Mouse (Mus musculus) embryonic fibroblast, embryonic 13.5 days (primary cell): ENCODE measurements around the gene Baiap3. TPM values are rescaled to one million over a fixed set of nuclear protein-coding genes. Genes with fewer than 3 reads are reported as not detected.
A peak's percentile ranks its signal among the peaks of the same experiment; 100 is the strongest.
"Not testable (repeated sequence)": the region's sequence is repeated elsewhere in the genome, so short reads cannot be mapped to it uniquely, and the experiment has no call there.

ENCODE experiments used
- H3K27ac ChIP-seq: 2 replicates; pipeline ENCODE4 v1.5.1; 2012; ENCODE audit warnings: low read length, control low read depth, inconsistent platforms; ENCODE audit not compliant: insufficient read depth
- H3K4me1 ChIP-seq: 2 replicates; pipeline ENCODE4 v1.6.1; 2011; ENCODE audit warnings: low read length; ENCODE audit not compliant: control insufficient read depth, insufficient read depth
- H3K4me3 ChIP-seq: 2 replicates; pipeline ENCODE4 v1.5.1; 2011; ENCODE audit warnings: mild to moderate bottlenecking, control low read depth, low read length; ENCODE audit not compliant: insufficient read depth
- CTCF ChIP-seq: IDR thresholded peaks from 2 replicates; pipeline ENCODE4 v1.5.1; 2011; ENCODE audit warnings: mild to moderate bottlenecking, control low read depth, low read length, moderate library complexity, borderline replicate concordance; ENCODE audit not compliant: insufficient read depth
- POLR2A ChIP-seq: IDR thresholded peaks from 2 replicates; pipeline ENCODE4 v1.6.1; 2011; ENCODE audit warnings: low read depth, mild to moderate bottlenecking, control low read depth, low read length, moderate library complexity
- polyA plus RNA-seq: library from polyadenylated mRNA; stranded (reverse); fragments of >200 nt; gene quantifications from 2 replicates; pipeline ENCODE4 v1.2.4, GENCODE M21; 2011; ENCODE audit warnings: low read depth; ENCODE audit not compliant: missing spikeins, insufficient read length

Gene Baiap3
- polyA plus RNA-seq, 1 experiment = not detected

- TF ChIP-seq POLR2A (no peak), CTCF (no peak)
- Histone ChIP-seq H3K4me1 (no peaks in the 10 kb centered on the region), H3K4me3 (no peak overlapping the region), H3K27ac (no peak overlapping the region)
Measured at GRCm38 (mm10) chr17:25250181-25250835, 5.9 kb downstream of the Baiap3 start.

GRCm38 (mm10) chr17:25248033-25248750 lies 8.0 kb downstream of the Baiap3 start:
- Histone ChIP-seq H3K27ac (no peak overlapping the region), H3K4me1 (no peaks in the 10 kb centered on the region), H3K4me3 (no peak overlapping the region)
- TF ChIP-seq POLR2A (no peak), CTCF (no peak)

GRCm38 (mm10) chr17:25244239-25244638 lies 11.9 kb downstream of the Baiap3 start:
- Histone ChIP-seq H3K27ac (no peak overlapping the region), H3K4me3 (no peak overlapping the region), H3K4me1 (no peaks in the 10 kb centered on the region)
- no peak for TF ChIP-seq CTCF
- TF ChIP-seq POLR2A = no peak

GRCm38 (mm10) chr17:25243131-25243780 lies 12.9 kb downstream of the Baiap3 start:
- TF ChIP-seq CTCF (no peak), POLR2A (no peak)
- Histone ChIP-seq H3K4me1 (no peaks in the 10 kb centered on the region), H3K27ac (no peak overlapping the region)

GRCm38 (mm10) chr17:25239695-25240636 lies 16.2 kb downstream of the Baiap3 start, which contains the start of the genes Gnptg and Tsr3:
TSS of gene Gnptg (minus strand) at chr17:25240124.
TSS of gene Tsr3 (plus strand) at chr17:25240170.
- TF ChIP-seq POLR2A (peak; percentile 66), CTCF (no peak)
- H3K4me3 ChIP-seq = peak within 1 kb of the TSS; percentile 80
- H3K27ac ChIP-seq = peak within 1 kb of the TSS; percentile 56
- H3K4me1 ChIP-seq = no peaks in the 10 kb centered on the region

More at GRCm38 (mm10) chr17:25243131-25243780, 12.9 kb downstream of the Baiap3 start:
- H3K4me3 ChIP-seq = no peak overlapping the region

GRCm38 (mm10) chr17:25235635-25236034 lies 20.5 kb downstream of the Baiap3 start:
- no peak for TF ChIP-seq CTCF
- TF ChIP-seq POLR2A = no peak
- Histone ChIP-seq H3K4me1 (no peaks in the 10 kb centered on the region), H3K4me3 (no peak overlapping the region), H3K27ac (no peak overlapping the region)

- H3K4me3 ChIP-seq, H3K27ac ChIP-seq, H3K4me1 ChIP-seq: not testable (repeated sequence)
Measured at GRCm38 (mm10) chr17:25231621-25232020, 24.5 kb downstream of the Baiap3 start.

GRCm38 (mm10) chr17:25230700-25231099 lies 25.5 kb downstream of the Baiap3 start:
- H3K4me1 ChIP-seq = no peaks in the 10 kb centered on the region
- TF ChIP-seq CTCF (no peak), POLR2A (no peak)

GRCm38 (mm10) chr17:25230014-25230655 lies 26.0 kb downstream of the Baiap3 start:
- H3K27ac ChIP-seq, H3K4me1 ChIP-seq, H3K4me3 ChIP-seq: not testable (repeated sequence)

More at GRCm38 (mm10) chr17:25230700-25231099, 25.5 kb downstream of the Baiap3 start:
- Histone ChIP-seq H3K27ac (no peak overlapping the region), H3K4me3 (no peak overlapping the region)
